Mouse (Mus musculus) embryonic fibroblast, embryonic 13.5 days (primary cell): ENCODE data around the gene Pdzd8.

Experiments used
- CTCF ChIP-seq: IDR thresholded peaks from 2 replicates; pipeline ENCODE4 v1.5.1; 2011; ENCODE audit warnings: mild to moderate bottlenecking, control low read depth, low read length, moderate library complexity, borderline replicate concordance; ENCODE audit not compliant: insufficient read depth
- POLR2A ChIP-seq: IDR thresholded peaks from 2 replicates; pipeline ENCODE4 v1.6.1; 2011; ENCODE audit warnings: low read depth, mild to moderate bottlenecking, control low read depth, low read length, moderate library complexity

- TF ChIP-seq CTCF (no peak), POLR2A (no peak)
These were observed 5.7 kb downstream of the Pdzd8 start for GRCm38 (mm10) chr19:59339908-59340307.
